In the genomic region with DNA sequence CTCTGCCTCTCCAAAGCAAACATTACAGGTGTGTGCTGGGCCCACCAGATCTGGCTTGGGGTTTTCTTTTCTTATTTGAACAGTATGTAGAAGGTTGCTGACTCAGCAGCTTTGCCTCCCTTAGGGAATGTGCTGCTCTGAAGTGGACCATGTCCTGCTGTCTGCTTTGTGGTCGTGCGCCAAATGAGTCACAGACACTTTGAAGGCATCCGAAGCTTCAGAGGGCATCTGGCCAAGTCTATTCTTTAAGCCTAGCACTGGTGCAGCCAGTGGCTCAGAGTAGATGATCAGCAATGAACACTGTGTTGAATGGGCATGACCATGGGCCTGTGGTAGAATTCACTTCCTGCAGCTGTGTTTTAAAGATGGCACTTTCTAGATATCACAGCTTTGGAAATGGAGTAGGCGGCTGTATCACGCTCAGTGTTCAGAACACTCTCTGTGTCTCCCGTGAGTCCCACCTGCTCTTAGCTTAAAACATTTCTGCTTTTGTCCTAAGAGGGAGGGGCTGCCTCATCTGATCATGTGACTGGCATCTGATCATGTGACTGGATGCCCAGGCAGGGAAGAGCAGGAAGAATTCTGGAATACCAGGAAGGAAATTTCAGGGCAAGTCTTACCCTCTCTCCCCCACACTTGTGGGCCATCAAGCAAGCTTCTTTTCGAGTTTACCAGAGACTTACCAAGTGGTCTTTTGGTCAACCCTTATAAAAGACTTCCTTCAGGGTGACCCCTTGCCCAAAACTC, we compare ENCODE assay signal across 16 mouse cellular contexts. TPM values are rescaled to one million over a fixed set of nuclear protein-coding genes. Genes with fewer than 3 reads are reported as not detected.
DNase-seq lines count a peak whose midpoint lies in the region; ATAC-seq lines count a peak whose summit lies in the region.
"Had no signal": no experiment of that assay in that cellular context is flagged by ENCODE, and none has a peak within 500 bp of the region (broad histone marks: within the 10 kb centered on the region; RNA-seq: fewer than 3 reads in every experiment).

No protein-coding gene starts in this region.

- H3K4me1 ChIP-seq in kidney, embryonic 14.5 days (ENCODE audit: control insufficient read depth, insufficient read depth, low read length) = 0 out of 2 replicates have a peak, but pooled peaks cover 5% of the 10 kb centered on the region
- peaks cover 12% of the 10 kb centered on the region; the same call in 1 of the 2 replicates for H3K4me1 ChIP-seq in intestine, embryonic 15.5 days (replicated peaks)
- H3K4me1 ChIP-seq: hindbrain, embryonic 10.5 days; limb, embryonic 12.5 days had no signal

- H3K36me3 ChIP-seq in kidney, embryonic 14.5 days (ENCODE audit: control insufficient read depth, insufficient read depth, low read length) = no peaks in the 10 kb centered on the region
- no peaks in the 10 kb centered on the region for H3K36me3 ChIP-seq in intestine, embryonic 15.5 days
- H3K36me3 ChIP-seq: hindbrain, embryonic 10.5 days; limb, embryonic 12.5 days had no signal

- H3K27me3 ChIP-seq in kidney, embryonic 14.5 days (ENCODE audit: control insufficient read depth, insufficient read depth, low read length) = no peaks in the 10 kb centered on the region
- H3K27me3 ChIP-seq in intestine, embryonic 15.5 days (replicated peaks) = no peaks in the 10 kb centered on the region; the same call in 1 of the 2 replicates
- H3K27me3 ChIP-seq: limb, embryonic 12.5 days had no signal

- H3K4me3 ChIP-seq in kidney, embryonic 14.5 days (ENCODE audit: low read length) = no peak overlapping the region
- no peak overlapping the region for H3K4me3 ChIP-seq in intestine, embryonic 15.5 days (replicated peaks)
- H3K4me3 ChIP-seq: hindbrain, embryonic 10.5 days; limb, embryonic 12.5 days had no signal

- no peaks in the 10 kb centered on the region for H3K9me3 ChIP-seq in kidney, embryonic 14.5 days (ENCODE audit: control insufficient read depth, low read length)
- H3K9me3 ChIP-seq in intestine, embryonic 15.5 days = no peaks in the 10 kb centered on the region
- H3K9me3 ChIP-seq: hindbrain, embryonic 10.5 days; limb, embryonic 12.5 days had no signal

- no peak overlapping the region for H3K9ac ChIP-seq in kidney, embryonic 14.5 days (ENCODE audit: low read depth, low read length)
- H3K9ac ChIP-seq in intestine, embryonic 15.5 days = no peak overlapping the region
- H3K9ac ChIP-seq: limb, embryonic 12.5 days had no signal

- H3K27ac ChIP-seq in kidney, embryonic 14.5 days (ENCODE audit: low read depth, low read length) = peak overlapping the region; percentile 9; the same call in 1 of the 2 replicates
- H3K27ac ChIP-seq in intestine, embryonic 15.5 days = no peak overlapping the region
- H3K27ac ChIP-seq: hindbrain, embryonic 10.5 days; limb, embryonic 12.5 days; macrophage; stomach, postnatal 0 days had no signal

- ATAC-seq in kidney, embryonic 14.5 days (ENCODE audit: low FRiP score, low TSS enrichment) = no peak
- ATAC-seq in intestine, embryonic 15.5 days = no peak
- ATAC-seq: midbrain, embryonic 16.5 days had no signal

- DNase-seq in kidney, adult 18-20 months = no peak
- DNase-seq in right cerebral cortex, postnatal 14 days = peak; percentile 29
- DNase-seq in right cerebral cortex, postnatal 36 days (ENCODE audit: low spot score in 2 of 2) = no peak
- peak; percentile 42 to 70 for DNase-seq in adrenal gland, adult (ENCODE audit: inconsistent age in 2 of 2, low spot score in 1 of 2)
- DNase-seq in cerebellum, adult 9-11 months = no peak
- DNase-seq: cerebellum, adult 11 months; kidney, adult 8-10 months; layer of hippocampus, adult 9-11 months; right cerebral cortex, postnatal 4 days had no signal

- WGBS in kidney, embryonic 14.5 days = 80% methylated on average over 7 of the region's 7 CpGs
- 75% methylated on average over 7 of the region's 7 CpGs for WGBS in intestine, embryonic 15.5 days

- no peak overlapping the region for H3K4me2 ChIP-seq in kidney, embryonic 14.5 days (replicated peaks; ENCODE audit: low read depth, low read length)
- no peak overlapping the region for H3K4me2 ChIP-seq in intestine, embryonic 15.5 days (replicated peaks)
- H3K4me2 ChIP-seq: limb, embryonic 12.5 days had no signal

RNA-seq across cellular contexts. Expression of gene Pik3r4, which starts 54.2 kb away (rescaled TPM):
- polyA plus RNA-seq in kidney, embryonic 14.5 days (2014; fragmentation: Nextera tagmentation; extraction: Ambion mirVana) = 13.8 and 26.8 TPM in 2 replicates
- polyA plus RNA-seq in intestine, embryonic 15.5 days (2015; fragmentation: Nextera tagmentation; extraction: Ambion mirVana) = 16.4 and 17.2 TPM in 2 replicates

Comparison
In these comparisons a context has a peak if more than half of its experiments do, and no peak if none do; other contexts are left out.
1. DNase-seq: peak in right cerebral cortex, postnatal 14 days (single experiment) and adrenal gland, adult (2 of 2); none in kidney, adult 18-20 months (single experiment), right cerebral cortex, postnatal 36 days (0 of 2) and cerebellum, adult 9-11 months (single experiment).